Mouse (Mus musculus) thymus, adult 2 months (tissue): ENCODE data around the gene Fhad1.

Experiments
- CTCF ChIP-seq: fragments of 200-500 bp; IDR thresholded peaks from 2 replicates; pipeline ENCODE4 v1.5.1; 2012; ENCODE audit warnings: mild to moderate bottlenecking, control low read depth, low read length, moderate library complexity, borderline replicate concordance; ENCODE audit not compliant: control insufficient read depth, poor library complexity, insufficient read depth; ENCODE audit errors: extremely low read depth
- POLR2A ChIP-seq: fragments of 200-500 bp; IDR thresholded peaks from 2 replicates; pipeline ENCODE4 v1.6.1; 2012; ENCODE audit warnings: mild to moderate bottlenecking, low read length, control low read depth, moderate library complexity; ENCODE audit not compliant: control insufficient read depth, poor library complexity, insufficient read depth; ENCODE audit errors: extremely low read depth

DNA sequence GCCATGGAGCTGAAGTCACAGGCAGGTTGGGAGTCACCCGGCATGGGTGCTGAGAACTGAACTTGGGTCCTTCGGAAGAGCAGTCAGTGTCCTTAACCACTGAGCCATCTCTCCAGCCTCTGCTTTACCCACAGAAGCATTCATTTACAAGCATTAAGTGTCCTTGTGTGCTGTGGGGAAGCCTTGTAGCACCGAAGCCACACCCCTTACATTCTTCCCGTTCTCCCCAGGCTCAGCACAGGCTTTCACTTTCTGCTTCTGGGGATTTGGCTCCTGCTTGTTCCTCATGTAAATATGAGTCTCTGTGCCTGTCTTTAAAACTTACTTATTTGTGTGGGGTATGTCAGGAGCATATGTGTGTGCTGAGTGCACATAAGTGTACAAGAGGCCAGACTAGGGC is 8.3 kb upstream of the Fhad1 start:
- TF ChIP-seq CTCF (no peak), POLR2A (no peak)
